Mouse (Mus musculus) megakaryocyte, embryonic 14.5 days (primary cell): ENCODE data around the gene Spty2d1.

ENCODE experiments used
- FLI1 ChIP-seq: IDR thresholded peaks from 2 replicates; pipeline ENCODE4 v1.6.1; 2012; ENCODE audit warnings: low read length, inconsistent platforms, mixed read lengths
- GATA1 ChIP-seq: IDR thresholded peaks from 3 replicates; pipeline ENCODE4 v1.6.1; 2012; ENCODE audit warnings: mixed read lengths, low read length, inconsistent platforms, borderline replicate concordance

GRCm38 (mm10) chr7:46997008-46997407, 11.2 kb downstream of the Spty2d1 start:
- TF ChIP-seq GATA1 (no peak), FLI1 (no peak)
